Mouse (Mus musculus) heart, postnatal 0 days (tissue): ENCODE measurements around the gene Itga1. TPM values are rescaled to one million over a fixed set of nuclear protein-coding genes. Genes with fewer than 3 reads are reported as not detected.

Source experiments
- ATAC-seq: fragments of 200-750 bp; cut with Nextera tagmentation; 2 replicates; pipeline ENCODE4 v1.8.0; 2017; ENCODE audit warnings: low read depth, moderate number of reproducible peaks, moderate library complexity; ENCODE audit not compliant: insufficient read depth
- DNase-seq: peaks from one replicate; pipeline ENCODE4 v3.0.0-alpha.2; 2016; ENCODE audit warnings: low spot score
- H3K27ac ChIP-seq: fragments of 300-500 bp; sonication (generic); 2 replicates; pipeline ENCODE4 v1.5.1; 2014; ENCODE audit warnings: low read depth, mild to moderate bottlenecking
- H3K27me3 ChIP-seq: fragments of 300-500 bp; sonication (generic); 2 replicates; pipeline ENCODE4 v1.6.1; 2014; ENCODE audit warnings: low read length, mixed read lengths; ENCODE audit not compliant: control insufficient read depth, insufficient read depth
- H3K36me3 ChIP-seq: fragments of 300-500 bp; sonication (generic); replicated peaks from 2 replicates; pipeline ENCODE4 v1.6.1; 2014; ENCODE audit warnings: low read length, mixed read lengths; ENCODE audit not compliant: control insufficient read depth, insufficient read depth
- H3K4me1 ChIP-seq: fragments of 300-500 bp; sonication (generic); 2 replicates; pipeline ENCODE4 v1.6.1; 2014; ENCODE audit warnings: antibody characterized with exemption; ENCODE audit not compliant: control insufficient read depth, insufficient read depth
- H3K4me2 ChIP-seq: fragments of 300-500 bp; sonication (generic); 2 replicates; pipeline ENCODE4 v1.6.1; 2014; ENCODE audit warnings: low read depth, mild to moderate bottlenecking, low read length, moderate library complexity
- H3K4me3 ChIP-seq: fragments of 300-500 bp; sonication (generic); 2 replicates; pipeline ENCODE4 v1.5.1; 2014; ENCODE audit warnings: low read depth, low read length
- H3K9ac ChIP-seq: fragments of 300-500 bp; sonication (generic); replicated peaks from 2 replicates; pipeline ENCODE4 v1.6.1; 2014; ENCODE audit warnings: low read depth, low read length, mixed read lengths
- H3K9me3 ChIP-seq: fragments of 300-500 bp; sonication (generic); replicated peaks from 2 replicates; pipeline ENCODE4 v1.6.1; 2016; ENCODE audit warnings: low read length; ENCODE audit not compliant: control insufficient read depth
- CTCF ChIP-seq: IDR thresholded peaks from 2 replicates; pipeline ENCODE4 v1.5.1; 2016; ENCODE audit warnings: antibody characterized with exemption, control low read depth, low read depth
- EP300 ChIP-seq: IDR thresholded peaks from 2 replicates; pipeline ENCODE4 v1.6.1; 2016; ENCODE audit warnings: antibody characterized with exemption, low read depth
- WGBS: fragments of 180-500 bp; shearing (Covaris S2); extraction: QIAGEN DNeasy Blood & Tissue Kit; methylation state at CpG from one replicate; pipeline ENCODE4 v1.1.7; 2014; 5-methylcytosine and 5-hydroxymethylcytosine counted together
- polyA plus RNA-seq: library from polyadenylated mRNA; unstranded; fragments of >200 nt; fragmentation: Nextera tagmentation; extraction: Ambion mirVana; gene quantifications from 2 replicates; pipeline ENCODE4 v1.2.1, GENCODE M21; 2015
- total RNA-seq: library from RNA; depleted of rRNA; stranded (reverse); fragments of >200 nt; gene quantifications from 2 replicates; pipeline ENCODE4 v1.2.3, GENCODE M21; 2014; ENCODE audit warnings: low replicate concordance; rRNA removed

The Itga1 gene
- total RNA-seq (41.5 and 55.6 TPM in 2 replicates), polyA plus RNA-seq (13.7 and 16.7 TPM in 2 replicates)

DNA sequence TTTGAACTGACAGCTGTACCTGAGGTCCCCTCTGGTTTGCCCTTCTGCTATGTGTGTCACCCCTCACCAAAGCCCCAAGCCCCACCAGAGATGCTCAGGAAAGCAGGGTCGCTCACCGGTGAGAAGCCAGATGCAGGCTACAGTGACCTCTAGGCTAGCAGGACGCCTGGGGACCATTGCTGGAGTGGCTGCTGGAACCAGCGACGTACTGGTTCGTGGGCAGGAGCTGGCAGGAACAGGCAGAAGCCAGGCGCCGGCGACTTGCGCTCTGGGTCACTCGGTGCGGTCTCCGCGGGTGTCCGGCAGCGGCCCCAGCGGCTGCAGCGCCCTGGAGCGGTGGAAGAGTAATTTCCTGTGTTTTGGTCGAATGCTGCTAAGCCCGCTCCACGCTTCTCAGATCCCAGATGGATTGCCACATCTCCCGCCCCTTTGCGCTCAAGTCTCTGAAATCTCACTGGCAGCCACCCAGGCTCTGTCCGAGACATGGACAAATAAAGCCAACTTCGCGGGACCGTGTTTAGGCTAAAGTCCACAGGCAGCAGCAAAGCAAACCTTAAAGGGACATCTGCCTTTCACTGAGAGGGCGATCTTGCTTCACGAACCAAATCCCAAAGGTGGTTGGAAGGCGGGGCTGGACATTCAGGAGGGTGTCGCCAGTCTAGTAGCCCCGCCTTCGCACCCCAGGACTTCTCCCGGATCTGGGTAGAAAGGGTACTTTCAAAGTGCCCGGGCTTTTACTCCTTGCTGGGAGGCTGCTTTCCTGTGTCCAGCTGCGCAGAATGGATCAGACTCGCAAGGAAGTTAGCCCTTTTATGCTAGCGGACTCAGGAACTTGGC lies at the start of gene Itga1, which contains the start of gene Gm49395:
Gene Itga1, minus strand, starts transcription at position 610 of the 837 bp plus-strand sequence.
Gene Gm49395, minus strand, starts transcription at position 567 of the 837 bp plus-strand sequence.
- peaks cover 27% of the 10 kb centered on the region for H3K4me1 ChIP-seq
- WGBS = under 1% methylated on average over 39 of the region's 39 CpGs

DNA sequence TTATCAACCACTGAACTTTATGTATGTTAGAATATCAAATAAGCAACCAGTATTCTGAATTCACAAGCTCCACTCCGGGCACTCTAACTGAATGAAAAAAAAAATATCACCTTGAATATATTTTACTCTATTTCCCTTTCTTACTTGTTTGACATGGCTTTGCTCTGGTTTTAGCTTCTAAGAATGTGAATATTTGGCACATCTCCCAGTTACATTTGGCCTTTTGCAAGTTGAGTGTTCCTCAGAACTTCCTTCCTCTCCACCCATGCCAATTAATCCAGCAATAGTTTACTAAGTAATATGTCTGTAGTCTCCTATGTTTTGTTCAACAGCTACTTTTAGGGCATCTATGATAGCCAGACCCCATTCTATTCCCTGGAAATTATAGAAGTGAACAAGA lies 48.8 kb upstream of the Itga1 start:
- no peak overlapping the region for H3K27ac ChIP-seq
- peak; percentile 47 for DNase-seq
- WGBS = 83% methylated on average over 1 of the region's 1 CpGs
- H3K4me2 ChIP-seq = no peak overlapping the region
- H3K9ac ChIP-seq = no peak overlapping the region
- H3K4me3 ChIP-seq = no peak overlapping the region
- no peaks in the 10 kb centered on the region for H3K9me3 ChIP-seq
- TF ChIP-seq CTCF (no peak), EP300 (no peak)
- H3K36me3 ChIP-seq = no peaks in the 10 kb centered on the region
- ATAC-seq = no peak
- H3K27me3 ChIP-seq = no peaks in the 10 kb centered on the region
- H3K4me1 ChIP-seq = no peaks in the 10 kb centered on the region

More for the DNA sequence above, at the start of gene Itga1, which contains the start of gene Gm49395:
- Histone ChIP-seq H3K27ac (peak within 1 kb of the TSS; percentile 97), H3K27me3 (no peaks in the 10 kb centered on the region), H3K36me3 (no peaks in the 10 kb centered on the region), H3K9me3 (no peaks in the 10 kb centered on the region), H3K4me3 (peak within 1 kb of the TSS; percentile 74), H3K4me2 (peak within 1 kb of the TSS; percentile 73), H3K9ac (peak within 1 kb of the TSS; percentile 74)
- peak; percentile 89 for ATAC-seq
- DNase-seq = peak; percentile 84
- TF ChIP-seq CTCF = peak; percentile 13
- no peak for TF ChIP-seq EP300

DNA sequence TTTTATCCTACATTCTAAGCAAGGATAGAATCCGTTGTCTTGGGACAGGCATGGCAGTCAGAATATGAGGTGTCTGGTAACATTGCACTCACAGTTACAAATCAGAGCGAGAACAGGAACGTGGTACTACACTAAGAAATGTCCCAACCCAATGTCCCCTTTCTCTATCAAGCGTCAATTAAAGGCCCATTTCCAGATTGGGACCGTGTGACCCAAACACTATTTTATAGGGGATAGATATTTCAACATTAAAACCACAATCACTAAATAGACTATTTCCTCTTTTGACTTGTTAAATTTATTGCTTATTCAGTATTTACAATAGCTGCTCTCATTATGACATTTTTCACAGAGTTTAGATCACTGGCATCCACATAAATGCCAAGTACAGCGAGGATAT lies 48.1 kb upstream of the Itga1 start:
- Histone ChIP-seq H3K4me2 (no peak overlapping the region), H3K27me3 (no peaks in the 10 kb centered on the region), H3K9me3 (no peaks in the 10 kb centered on the region), H3K36me3 (no peaks in the 10 kb centered on the region), H3K27ac (no peak overlapping the region), H3K4me3 (no peak overlapping the region), H3K4me1 (no peaks in the 10 kb centered on the region), H3K9ac (no peak overlapping the region)
- no peak for ATAC-seq
- 84% methylated on average over 6 of the region's 6 CpGs for WGBS
- DNase-seq = no peak
- TF ChIP-seq CTCF (no peak), EP300 (no peak)

DNA sequence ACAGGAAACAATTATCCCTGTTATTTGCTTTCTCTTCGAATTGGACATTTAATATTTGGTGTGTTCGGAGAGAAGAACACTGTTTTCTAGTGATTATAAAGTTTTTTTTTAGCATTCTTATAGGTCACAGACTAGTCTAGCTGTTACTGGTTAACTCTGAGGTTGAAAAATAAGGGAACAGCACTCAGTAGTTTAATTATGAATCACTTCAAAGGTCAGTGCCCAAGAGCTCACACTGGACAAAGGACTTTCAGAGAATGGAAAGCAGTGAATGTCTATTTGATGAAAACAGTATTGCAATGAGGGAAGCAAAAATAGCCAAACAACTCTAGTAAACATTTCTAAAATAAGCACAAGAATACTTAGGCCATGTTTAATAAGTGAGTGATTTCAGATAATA lies 41.8 kb upstream of the Itga1 start:
- 88% methylated on average over 2 of the region's 2 CpGs for WGBS
- DNase-seq (no peak), ATAC-seq (no peak)
- Histone ChIP-seq H3K4me2 (no peak overlapping the region), H3K27me3 (no peaks in the 10 kb centered on the region), H3K27ac (no peak overlapping the region), H3K4me1 (no peaks in the 10 kb centered on the region), H3K4me3 (no peak overlapping the region), H3K36me3 (no peaks in the 10 kb centered on the region), H3K9me3 (no peaks in the 10 kb centered on the region), H3K9ac (no peak overlapping the region)
- no peak for TF ChIP-seq EP300
- TF ChIP-seq CTCF = no peak

DNA sequence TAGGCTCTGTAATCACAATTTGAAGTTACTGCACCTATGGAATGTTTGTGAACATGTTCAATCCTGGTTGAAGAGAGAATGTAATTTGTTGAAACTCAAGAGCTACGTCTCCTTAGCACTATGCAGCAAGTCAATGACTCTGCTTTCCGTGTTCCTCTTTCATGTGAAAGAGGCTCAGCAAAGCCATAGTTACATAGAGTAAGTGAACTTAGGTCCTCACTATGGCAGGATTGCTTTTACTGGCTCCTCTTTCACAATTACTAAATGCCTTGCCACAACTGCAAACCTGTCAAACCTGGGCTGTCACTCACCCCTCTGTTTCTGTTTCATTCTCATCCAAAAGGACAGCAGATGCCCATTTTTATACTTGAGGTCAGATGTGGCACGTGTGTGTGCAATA lies 40.3 kb upstream of the Itga1 start:
- H3K27me3 ChIP-seq = no peaks in the 10 kb centered on the region
- ATAC-seq (no peak), DNase-seq (no peak)
- no peaks in the 10 kb centered on the region for H3K36me3 ChIP-seq
- H3K9ac ChIP-seq = no peak overlapping the region
- H3K4me2 ChIP-seq = no peak overlapping the region
- H3K4me3 ChIP-seq = no peak overlapping the region
- TF ChIP-seq CTCF = no peak
- no peak for TF ChIP-seq EP300
- no peaks in the 10 kb centered on the region for H3K9me3 ChIP-seq
- H3K27ac ChIP-seq = no peak overlapping the region
- 78% methylated on average over 3 of the region's 3 CpGs for WGBS
- H3K4me1 ChIP-seq = no peaks in the 10 kb centered on the region
